Mouse (Mus musculus) embryonic facial prominence, embryonic 14.5 days (tissue): ENCODE data around the gene Bri3. TPM values are rescaled to one million over a fixed set of nuclear protein-coding genes. Genes with fewer than 3 reads are reported as not detected.
"Not testable (repeated sequence)": the region's sequence is repeated elsewhere in the genome, so short reads cannot be mapped to it uniquely, and the experiment has no call there.

Source experiments
- ATAC-seq: fragments of 200-750 bp; cut with Nextera tagmentation; 2 replicates; pipeline ENCODE4 v1.8.0; 2017; ENCODE audit warnings: low read depth, moderate number of reproducible peaks, moderate TSS enrichment
- DNase-seq: peaks from one replicate; pipeline ENCODE4 v3.0.0-alpha.2; 2015; ENCODE audit warnings: low spot score
- H3K27ac ChIP-seq: fragments of 300-500 bp; sonication (generic); replicated peaks from 2 replicates; pipeline ENCODE4 v1.5.1; 2014; ENCODE audit warnings: low read depth, mild to moderate bottlenecking, low read length, moderate library complexity
- H3K27me3 ChIP-seq: fragments of 300-500 bp; sonication (generic); replicated peaks from 2 replicates; pipeline ENCODE4 v1.6.1; 2014; ENCODE audit warnings: low read length; ENCODE audit not compliant: control insufficient read depth, insufficient read depth
- H3K36me3 ChIP-seq: fragments of 300-500 bp; sonication (generic); 2 replicates; pipeline ENCODE4 v1.6.1; 2014; ENCODE audit warnings: low read length, mixed read lengths; ENCODE audit not compliant: control insufficient read depth, insufficient read depth
- H3K4me1 ChIP-seq: fragments of 300-500 bp; sonication (generic); 2 replicates; pipeline ENCODE4 v1.6.1; 2014; ENCODE audit warnings: antibody characterized with exemption, low read length; ENCODE audit not compliant: control insufficient read depth, insufficient read depth
- H3K4me2 ChIP-seq: fragments of 300-500 bp; sonication (generic); 2 replicates; pipeline ENCODE4 v1.6.1; 2014; ENCODE audit warnings: low read depth, mild to moderate bottlenecking, low read length, moderate library complexity, mixed read lengths
- H3K4me3 ChIP-seq: fragments of 300-500 bp; sonication (generic); 2 replicates; pipeline ENCODE4 v1.5.1; 2014; ENCODE audit warnings: low read depth, mild to moderate bottlenecking, low read length
- H3K9ac ChIP-seq: fragments of 300-500 bp; sonication (generic); 2 replicates; pipeline ENCODE4 v1.6.1; 2014; ENCODE audit warnings: low read depth, mild to moderate bottlenecking, low read length, moderate library complexity, mixed read lengths
- H3K9me3 ChIP-seq: fragments of 300-500 bp; sonication (generic); 2 replicates; pipeline ENCODE4 v1.6.1; 2016; ENCODE audit warnings: low read length; ENCODE audit not compliant: control insufficient read depth
- WGBS: fragments of 180-500 bp; shearing (Covaris S2); extraction: QIAGEN DNeasy Blood & Tissue Kit; methylation state at CpG from one replicate; pipeline ENCODE4 v1.1.7; 2014; 5-methylcytosine and 5-hydroxymethylcytosine counted together
- polyA plus RNA-seq: library from polyadenylated mRNA; unstranded; fragments of >200 nt; fragmentation: Nextera tagmentation; extraction: Ambion mirVana; gene quantifications from 2 replicates; pipeline ENCODE4 v1.2.1, GENCODE M21; 2014

Gene Bri3
- polyA plus RNA-seq, 1 experiment from 2014 or later: 96.3 TPM

- DNase-seq (no peak), ATAC-seq (no peak)
- Histone ChIP-seq H3K36me3 (no peaks in the 10 kb centered on the region), H3K27ac (no peak overlapping the region), H3K9me3 (no peaks in the 10 kb centered on the region), H3K4me2 (no peak overlapping the region), H3K9ac (no peak overlapping the region), H3K4me3 (no peak overlapping the region), H3K27me3 (no peaks in the 10 kb centered on the region), H3K4me1 (peaks cover 4% of the 10 kb centered on the region; the same call in 1 of the 2 replicates)
- WGBS: 77% methylated on average over 3 of the region's 3 CpGs
Measured at GRCm38 (mm10) chr5:144322717-144323116, 78.5 kb downstream of the Bri3 start.

GRCm38 (mm10) chr5:144334010-144334409 is 89.8 kb downstream of the Bri3 start:
- 82% methylated on average over 11 of the region's 11 CpGs for WGBS
- Histone ChIP-seq H3K36me3 (no peaks in the 10 kb centered on the region), H3K4me1 (no peaks in the 10 kb centered on the region), H3K9me3 (no peaks in the 10 kb centered on the region), H3K9ac (no peak overlapping the region), H3K27me3 (no peaks in the 10 kb centered on the region), H3K4me2 (no peak overlapping the region), H3K27ac (no peak overlapping the region), H3K4me3 (no peak overlapping the region)
- DNase-seq: no peak
- ATAC-seq: no peak

DNA sequence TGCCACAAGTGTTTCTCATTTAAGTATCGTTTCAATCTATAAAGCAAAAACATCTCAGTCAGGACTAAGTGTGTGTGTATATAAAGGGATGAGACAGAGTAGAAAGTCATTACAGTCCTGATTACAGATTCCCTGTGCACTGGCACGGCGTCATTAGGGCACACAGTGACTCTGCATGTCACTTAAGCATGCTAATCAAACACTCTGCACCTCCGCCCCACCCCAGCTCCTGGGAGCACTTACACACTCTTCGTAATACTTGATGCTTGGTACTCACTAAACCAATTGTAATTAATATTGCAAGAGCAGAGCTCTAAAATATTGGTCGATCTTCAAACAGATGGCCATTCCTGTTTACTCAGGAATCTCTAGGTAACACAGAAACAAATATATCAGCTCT is 91.1 kb downstream of the Bri3 start:
- not testable (repeated sequence) for H3K4me3 ChIP-seq, DNase-seq, H3K4me1 ChIP-seq, ATAC-seq, H3K4me2 ChIP-seq, H3K9ac ChIP-seq, H3K36me3 ChIP-seq, H3K27ac ChIP-seq, H3K27me3 ChIP-seq, H3K9me3 ChIP-seq
- 67% methylated on average over 6 of the region's 6 CpGs for WGBS

DNA sequence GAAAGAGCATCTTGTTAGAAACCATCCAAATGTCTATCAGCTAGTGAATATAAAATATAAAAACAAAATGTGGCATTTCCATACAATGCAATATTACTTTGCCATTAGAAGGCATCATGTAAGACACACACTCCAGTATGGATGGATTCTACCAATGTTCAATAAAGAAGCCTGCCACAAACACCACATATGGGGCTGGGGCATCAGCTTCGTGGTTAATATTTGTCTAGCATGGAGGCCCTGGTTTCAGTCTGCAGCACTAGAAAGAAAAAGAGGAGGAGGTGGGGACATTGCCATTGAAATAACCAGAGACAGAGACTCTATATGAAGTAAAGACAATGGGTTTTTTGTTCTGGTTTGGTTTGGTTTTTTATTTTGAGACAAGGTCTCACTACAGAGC is 94.5 kb downstream of the Bri3 start:
- H3K27ac ChIP-seq: no peak overlapping the region
- no peak for DNase-seq
- no peaks in the 10 kb centered on the region for H3K4me1 ChIP-seq
- H3K9ac ChIP-seq: no peak overlapping the region
- H3K4me3 ChIP-seq: no peak overlapping the region
- H3K27me3 ChIP-seq: no peaks in the 10 kb centered on the region
- H3K9me3 ChIP-seq: no peaks in the 10 kb centered on the region
- no peak overlapping the region for H3K4me2 ChIP-seq
- no peaks in the 10 kb centered on the region for H3K36me3 ChIP-seq
- 36% methylated on average over 1 of the region's 1 CpGs for WGBS
- no peak for ATAC-seq

DNA sequence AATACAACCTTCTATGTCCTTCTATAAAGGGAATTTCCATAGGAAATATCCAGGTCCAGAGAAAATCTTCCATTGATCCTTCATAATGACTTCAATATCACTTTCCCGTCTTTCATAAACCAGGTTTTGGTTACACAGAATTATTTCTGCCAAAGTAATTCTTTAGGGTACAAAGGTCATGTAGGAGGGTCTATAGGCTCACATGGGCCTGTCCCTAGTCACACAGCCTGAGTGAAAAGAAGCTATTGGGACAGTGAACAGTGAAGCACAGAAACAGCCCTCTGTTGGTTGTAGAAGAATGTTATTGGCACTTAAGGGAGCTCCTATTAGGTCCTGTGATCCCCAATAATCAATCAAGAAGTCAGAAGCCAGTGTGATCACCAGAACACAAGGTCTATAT is 96.8 kb downstream of the Bri3 start:
- no peak overlapping the region for H3K9ac ChIP-seq
- H3K4me2 ChIP-seq: no peak overlapping the region
- H3K27ac ChIP-seq: no peak overlapping the region
- H3K9me3 ChIP-seq: no peaks in the 10 kb centered on the region
- 55% methylated on average over 1 of the region's 1 CpGs for WGBS
- no peak for DNase-seq
- H3K4me3 ChIP-seq: no peak overlapping the region
- H3K27me3 ChIP-seq: no peaks in the 10 kb centered on the region
- ATAC-seq: no peak
- H3K4me1 ChIP-seq: no peaks in the 10 kb centered on the region
- no peaks in the 10 kb centered on the region for H3K36me3 ChIP-seq

GRCm38 (mm10) chr5:144344592-144344991 is 100.4 kb downstream of the Bri3 start:
- Histone ChIP-seq H3K36me3 (no peaks in the 10 kb centered on the region), H3K4me2 (no peak overlapping the region), H3K9ac (no peak overlapping the region), H3K27ac (no peak overlapping the region), H3K27me3 (no peaks in the 10 kb centered on the region), H3K4me3 (no peak overlapping the region), H3K4me1 (no peaks in the 10 kb centered on the region), H3K9me3 (no peaks in the 10 kb centered on the region)
- DNase-seq (no peak), ATAC-seq (no peak)
- 86% methylated on average over 6 of the region's 6 CpGs for WGBS

DNA sequence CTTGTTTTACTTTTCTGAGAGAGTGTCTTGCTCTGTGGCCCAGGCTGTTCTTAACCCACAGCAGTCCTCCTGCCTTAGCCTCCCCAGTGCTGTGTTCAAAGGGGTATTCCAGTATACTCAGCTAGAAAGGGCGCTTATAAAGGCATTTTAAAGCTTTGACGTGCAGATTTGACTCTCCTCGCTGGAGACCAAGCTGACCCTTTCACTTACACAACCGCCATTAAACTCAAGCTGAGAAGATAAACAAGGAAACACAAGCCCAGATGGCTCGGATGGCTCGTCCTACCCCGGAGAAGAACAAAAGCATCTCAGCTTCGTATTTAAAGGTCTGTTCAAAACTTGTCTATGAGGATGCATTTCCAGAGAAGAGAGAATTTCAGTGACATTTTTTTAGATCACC is 106.9 kb downstream of the Bri3 start:
- no peak overlapping the region for H3K9ac ChIP-seq
- no peak for ATAC-seq

GRCm38 (mm10) chr5:144352250-144353047 is 108.2 kb downstream of the Bri3 start:
- Histone ChIP-seq H3K9me3 (no peaks in the 10 kb centered on the region), H3K4me2 (no peak overlapping the region), H3K36me3 (no peaks in the 10 kb centered on the region), H3K4me1 (peaks cover 7% of the 10 kb centered on the region; the same call in 1 of the 2 replicates), H3K27ac (no peak overlapping the region), H3K4me3 (no peak overlapping the region), H3K27me3 (0 out of 2 replicates have a peak, but pooled peaks cover 4% of the 10 kb centered on the region), H3K9ac (no peak overlapping the region)
- ATAC-seq (no peak), DNase-seq (no peak)
- 81% methylated on average over 9 of the region's 9 CpGs for WGBS

More for the DNA sequence above, 106.9 kb downstream of the Bri3 start:
- DNase-seq: no peak
- 26% methylated on average over 8 of the region's 8 CpGs for WGBS
- Histone ChIP-seq H3K4me1 (0 out of 2 replicates have a peak, but pooled peaks cover 2% of the 10 kb centered on the region), H3K4me2 (no peak overlapping the region), H3K27me3 (0 out of 2 replicates have a peak, but pooled peaks cover 4% of the 10 kb centered on the region), H3K36me3 (no peaks in the 10 kb centered on the region), H3K4me3 (no peak overlapping the region), H3K27ac (no peak overlapping the region), H3K9me3 (no peaks in the 10 kb centered on the region)
